Mouse (Mus musculus) left cerebral cortex, postnatal 10 days (tissue): ENCODE results near the gene Fem1b. TPM values are rescaled to one million over a fixed set of nuclear protein-coding genes. Genes with fewer than 3 reads are reported as not detected.
A peak's percentile ranks its signal among the peaks of the same experiment; 100 is the strongest.
"Not testable (repeated sequence)": the region's sequence is repeated elsewhere in the genome, so short reads cannot be mapped to it uniquely, and the experiment has no call there.

ENCODE experiments used
- DNase-seq, 2 experiments: peaks; one replicate each; pipeline ENCODE4 v3.0.0; 2021 to 2022; ENCODE audit warnings: low spot score in 2 of 2, mixed read lengths in 1 of 2; ENCODE audit errors: extremely low spot score in 1 of 2
- intact Hi-C: fragments of 180-260 bp; cut with DNase I; formaldehyde crosslinking; loops from one replicate; pipeline ENCODE4 v1.15.1; 2025
- total RNA-seq, 2 experiments: library from RNA; stranded (reverse); gene quantifications; 2 replicates each; pipeline ENCODE4 v1.2.3; 2021

The Fem1b gene
- total RNA-seq, result 100 to 1,000 TPM; 113 to 118 TPM

DNA sequence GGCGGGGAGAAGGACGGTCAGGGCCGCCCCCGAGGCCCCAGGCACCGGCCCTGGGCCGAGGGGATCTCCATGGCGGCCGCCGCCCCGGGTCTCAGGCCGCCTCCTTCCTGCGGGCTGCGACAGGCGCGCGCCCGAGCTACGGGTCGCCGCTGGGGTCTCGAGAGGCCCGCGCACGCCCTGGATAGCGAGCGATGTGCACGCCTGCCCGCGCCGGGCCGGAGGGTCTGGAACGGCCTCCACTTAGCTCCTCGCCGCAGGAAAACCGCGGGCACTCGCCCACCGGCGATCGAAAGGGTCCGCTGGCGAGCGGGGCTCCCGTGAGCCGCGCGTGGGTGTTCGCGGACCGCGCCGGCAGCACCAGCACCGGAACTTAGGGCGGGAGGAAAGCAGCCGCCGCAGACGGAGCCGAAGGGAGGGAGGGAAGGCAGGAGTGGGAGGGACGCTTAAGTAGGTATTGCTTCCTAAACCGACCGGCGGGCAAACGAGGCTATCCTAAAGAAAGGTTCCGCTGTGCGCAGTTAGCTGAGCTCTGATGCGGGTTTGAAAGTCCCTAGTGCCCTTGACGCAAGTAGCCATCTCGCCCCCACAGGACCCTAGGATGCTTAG is at the start of gene Fem1b:
Gene Fem1b (minus strand): TSS at position 419 of the 606 bp plus-strand sequence.
- intact Hi-C loops, result no loop called here
- peak; percentile 89 to 92 for DNase-seq

DNA sequence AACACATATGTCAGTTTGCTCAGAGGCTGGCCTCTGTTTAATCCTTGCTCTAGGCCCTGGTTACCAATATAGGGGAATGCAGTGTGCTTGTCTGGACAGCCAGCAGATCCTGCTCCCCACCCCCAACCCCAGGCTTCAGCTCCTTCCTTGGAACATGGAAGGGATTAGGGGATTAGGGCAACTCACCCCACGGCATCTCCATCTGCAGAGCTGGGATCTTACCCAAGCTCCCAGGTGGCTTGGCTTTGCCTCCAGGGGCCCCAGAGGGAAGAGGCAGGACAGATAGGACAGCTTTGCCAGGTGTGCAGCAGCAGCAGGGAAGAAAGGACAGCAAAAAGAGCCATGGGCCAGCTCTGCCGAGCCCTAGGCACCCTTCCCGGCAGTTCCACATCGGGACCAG is 49.1 kb upstream of the Fem1b start:
- intact Hi-C loops, result no loop called here
- no peak for DNase-seq

DNA sequence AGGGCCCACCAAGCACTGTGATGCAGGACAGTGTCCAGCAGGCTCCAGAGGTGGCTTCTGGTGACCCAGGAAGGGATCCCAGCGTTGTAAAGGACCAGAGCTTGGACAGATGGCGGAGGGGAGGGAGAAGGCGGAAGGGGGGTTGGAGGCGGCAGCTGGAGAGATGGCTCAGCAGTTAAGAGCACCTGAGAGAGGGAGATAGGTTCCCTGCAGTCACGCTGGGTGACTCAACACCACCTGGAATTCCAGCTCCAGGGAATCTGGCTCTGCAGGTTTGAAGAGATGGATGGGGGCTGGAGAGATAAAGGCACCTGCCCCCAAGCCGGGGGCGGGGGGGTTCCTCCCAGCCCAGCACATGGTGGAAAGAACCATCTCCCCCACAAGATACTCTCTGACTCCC is 48.4 kb upstream of the Fem1b start:
- intact Hi-C loops, DNase-seq: not testable (repeated sequence)

DNA sequence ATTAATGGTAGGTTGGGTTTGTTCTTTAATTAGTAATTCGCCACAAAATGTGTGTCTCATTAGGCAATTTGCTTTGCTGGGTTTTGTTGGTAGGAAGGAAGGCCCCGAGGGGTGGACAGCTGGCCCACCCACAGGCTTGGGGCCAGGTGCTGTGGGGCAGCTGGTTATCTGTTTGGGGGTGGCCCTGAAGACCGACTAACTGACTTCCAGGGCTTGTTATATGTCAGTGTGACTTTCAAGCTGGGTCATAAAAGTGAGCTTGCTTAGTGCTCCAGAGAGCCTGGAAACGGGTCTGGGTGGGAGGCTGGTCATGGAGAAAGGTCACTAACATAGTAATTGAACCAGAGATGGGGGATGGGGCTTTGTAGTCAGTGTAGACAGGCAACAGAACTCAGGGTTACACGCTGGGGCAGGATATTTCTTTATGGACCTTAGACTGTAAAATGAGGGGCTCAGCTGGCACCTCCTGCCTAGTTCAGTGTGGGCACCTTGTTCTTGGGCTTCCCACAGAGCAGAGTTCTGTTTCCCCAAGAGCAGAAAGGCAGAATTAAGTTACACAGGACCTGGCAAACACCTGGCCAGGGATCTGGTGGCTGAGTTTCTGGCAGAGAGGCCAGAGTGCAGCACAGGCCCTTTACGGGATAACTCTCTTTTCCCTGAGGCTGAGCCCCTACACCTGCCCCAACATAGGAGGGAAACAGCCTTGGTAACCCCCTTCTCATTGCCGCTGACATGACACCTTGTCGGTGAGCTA is 46.7 kb upstream of the Fem1b start:
- DNase-seq, result no peak
- intact Hi-C loops, result no loop called here

DNA sequence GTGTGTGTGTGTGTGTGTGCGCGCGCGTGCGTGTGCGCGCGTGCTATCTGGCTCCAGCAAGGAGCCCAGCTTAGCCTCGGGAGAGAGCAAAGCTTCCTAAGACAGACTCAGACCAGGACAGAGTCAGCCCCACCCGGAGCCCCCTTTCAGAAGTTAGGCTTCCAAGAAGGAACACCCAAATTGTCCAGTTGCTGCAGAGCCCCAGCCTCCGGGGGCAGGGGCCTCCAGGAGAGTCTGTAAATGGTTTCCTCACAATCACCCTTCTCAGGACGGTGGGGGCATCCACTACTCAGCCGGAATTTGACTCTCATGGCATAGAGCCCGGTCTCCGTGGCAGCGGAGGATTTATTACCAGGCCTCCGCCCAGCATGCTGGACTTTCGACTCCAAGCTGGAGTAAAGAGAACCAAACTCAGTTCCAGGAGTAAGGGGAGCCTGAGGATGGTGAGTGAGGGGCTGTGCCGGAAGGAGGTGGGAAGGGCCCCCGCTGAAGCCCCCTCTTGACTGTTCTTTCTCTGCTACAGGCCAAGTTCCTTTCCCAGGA is 46.1 kb upstream of the Fem1b start, which contains the start of gene Calml4:
Gene Calml4 (plus strand): TSS at position 362 of the 543 bp plus-strand sequence.
- peak in 1 of 2 experiments; percentile 74 for DNase-seq
- intact Hi-C loops, result no loop called here

DNA sequence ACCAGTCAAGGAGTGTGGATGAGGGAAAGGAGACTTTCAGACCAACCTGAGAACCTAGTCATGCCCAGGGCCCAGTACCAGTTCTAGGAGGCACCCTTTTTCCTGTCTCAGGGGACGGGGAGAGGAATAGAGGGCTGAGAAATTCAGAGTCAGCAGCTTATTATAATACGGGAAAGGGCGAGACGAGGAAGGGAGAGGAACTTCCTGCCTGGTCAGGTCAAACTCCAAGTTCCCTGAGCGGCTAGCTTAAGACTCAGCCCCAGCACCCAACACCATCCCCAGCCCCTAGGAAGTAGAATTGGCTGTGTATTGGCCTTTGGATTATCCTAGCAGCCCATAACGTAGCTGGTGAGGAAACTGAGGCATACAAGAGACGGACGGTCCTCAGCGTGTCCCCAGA is 45.5 kb upstream of the Fem1b start:
- intact Hi-C loops, result no loop called here
- no peak for DNase-seq

DNA sequence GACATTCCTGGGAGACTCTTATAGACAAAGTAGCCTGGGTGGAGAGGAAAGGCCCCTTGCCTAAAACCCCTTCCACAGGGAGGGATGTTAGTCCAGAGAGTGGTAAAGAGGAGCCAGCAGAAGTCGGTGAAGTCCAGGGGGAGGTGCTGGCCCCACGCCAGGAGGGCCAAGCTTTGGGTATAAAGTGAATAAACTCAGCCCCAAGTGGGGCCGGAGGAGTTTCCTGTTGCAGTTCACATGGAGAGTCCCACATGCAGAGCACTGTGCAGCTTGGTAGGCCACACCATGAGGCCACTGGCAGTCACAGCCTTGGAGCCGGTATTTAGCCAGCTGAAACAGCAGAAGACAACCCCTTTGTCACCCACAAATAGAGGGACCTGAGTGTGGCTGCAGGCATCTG is 42.7 kb upstream of the Fem1b start:
- DNase-seq, result peak in 1 of 2 experiments; percentile 55
- intact Hi-C loops, result no loop called here

DNA sequence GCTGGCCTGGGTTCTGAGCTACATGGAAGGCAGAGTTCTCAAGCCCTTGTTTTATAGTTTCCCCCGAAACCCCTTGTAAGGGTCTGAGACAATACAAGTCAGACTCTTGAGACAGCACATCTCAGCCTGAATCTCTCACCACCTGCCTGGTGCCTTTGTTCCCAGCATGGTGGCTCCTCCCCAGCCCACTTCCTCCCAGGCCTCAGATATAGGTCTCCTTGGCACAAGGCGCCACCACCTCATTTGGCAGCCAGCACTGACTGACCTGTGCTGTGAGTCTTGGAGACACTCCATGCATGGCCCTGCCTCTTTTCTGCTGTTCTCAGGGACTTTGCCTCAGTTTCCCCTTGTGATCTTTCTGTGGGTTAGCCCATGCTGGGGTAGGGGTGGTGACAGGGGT is 39.8 kb upstream of the Fem1b start:
- no peak for DNase-seq
- intact Hi-C loops, result no loop called here

DNA sequence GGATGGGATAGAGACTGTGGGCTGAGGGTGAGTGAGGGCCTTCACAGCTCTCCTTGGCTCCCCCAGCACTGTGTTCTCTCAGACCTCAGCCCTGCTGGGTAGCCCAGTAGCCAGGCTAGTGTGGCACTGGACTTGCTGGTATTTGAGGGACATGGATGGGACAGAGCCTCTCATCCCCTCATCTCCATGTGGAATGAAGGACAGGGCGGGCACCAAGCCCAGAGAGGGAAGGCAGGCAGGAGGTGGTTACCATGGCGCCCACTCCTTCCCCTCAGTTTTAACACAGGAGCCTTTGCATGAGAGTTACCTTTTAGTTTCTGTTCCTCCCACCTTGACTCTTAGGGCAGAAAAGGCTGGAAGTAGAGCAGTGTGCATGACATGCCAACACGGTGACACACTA is 36.9 kb upstream of the Fem1b start:
- DNase-seq, result peak in 1 of 2 experiments; percentile 37
- intact Hi-C loops, result loop anchor here (10.0 kb wide), 1 partner anchor 126 kb away; no protein-coding TSS in a partner anchor

DNA sequence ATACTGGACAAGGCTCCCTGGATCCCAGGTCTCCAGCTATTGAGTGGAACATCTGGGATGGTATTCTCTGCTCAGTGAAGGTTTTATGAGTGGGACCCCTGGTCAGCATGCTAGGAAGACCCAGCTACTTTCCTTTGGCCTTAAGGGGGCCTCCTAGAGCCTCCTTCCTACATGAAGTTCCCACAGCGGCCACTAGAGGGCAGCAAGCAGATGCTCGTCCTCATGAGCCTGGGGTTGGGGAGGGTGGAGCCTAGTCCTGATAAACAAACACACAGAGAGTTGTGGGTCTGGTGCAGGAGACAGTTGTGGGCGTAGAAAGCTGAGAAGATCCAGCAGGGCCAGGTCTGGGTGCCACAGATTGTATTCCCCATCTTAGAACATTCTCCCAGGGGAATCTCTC is 36.0 kb upstream of the Fem1b start:
- intact Hi-C loops, result loop anchor here (2.0 to 10.0 kb wide), 2 partner anchors 127 to 277 kb away; no protein-coding TSS in a partner anchor

DNA sequence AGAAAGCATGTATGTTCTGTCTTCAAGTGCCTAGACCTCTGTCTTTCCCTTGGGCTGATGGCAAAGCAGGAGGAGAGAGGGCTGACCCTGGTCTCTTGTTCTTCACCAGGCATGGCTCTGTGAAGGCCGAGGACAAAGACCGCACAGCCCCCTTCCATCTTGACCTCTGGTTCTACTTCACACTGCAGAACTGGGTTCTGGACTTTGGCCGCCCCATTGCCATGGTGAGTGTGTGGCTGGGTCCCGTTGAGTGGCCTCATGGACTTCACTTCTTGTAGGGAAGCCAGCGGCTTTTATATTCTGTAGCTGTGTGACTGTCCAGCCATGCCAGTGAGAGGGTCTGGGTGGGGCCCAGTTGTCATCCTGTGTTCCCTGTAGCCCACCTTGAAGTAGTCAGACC is 32.7 kb upstream of the Fem1b start:
- no peak for DNase-seq
- intact Hi-C loops, result loop anchor here (10.0 kb wide), 1 partner anchor 130 kb away; no protein-coding TSS in a partner anchor

More for the DNA sequence above, 36.0 kb upstream of the Fem1b start:
- peak; percentile 72 to 89 for DNase-seq

DNA sequence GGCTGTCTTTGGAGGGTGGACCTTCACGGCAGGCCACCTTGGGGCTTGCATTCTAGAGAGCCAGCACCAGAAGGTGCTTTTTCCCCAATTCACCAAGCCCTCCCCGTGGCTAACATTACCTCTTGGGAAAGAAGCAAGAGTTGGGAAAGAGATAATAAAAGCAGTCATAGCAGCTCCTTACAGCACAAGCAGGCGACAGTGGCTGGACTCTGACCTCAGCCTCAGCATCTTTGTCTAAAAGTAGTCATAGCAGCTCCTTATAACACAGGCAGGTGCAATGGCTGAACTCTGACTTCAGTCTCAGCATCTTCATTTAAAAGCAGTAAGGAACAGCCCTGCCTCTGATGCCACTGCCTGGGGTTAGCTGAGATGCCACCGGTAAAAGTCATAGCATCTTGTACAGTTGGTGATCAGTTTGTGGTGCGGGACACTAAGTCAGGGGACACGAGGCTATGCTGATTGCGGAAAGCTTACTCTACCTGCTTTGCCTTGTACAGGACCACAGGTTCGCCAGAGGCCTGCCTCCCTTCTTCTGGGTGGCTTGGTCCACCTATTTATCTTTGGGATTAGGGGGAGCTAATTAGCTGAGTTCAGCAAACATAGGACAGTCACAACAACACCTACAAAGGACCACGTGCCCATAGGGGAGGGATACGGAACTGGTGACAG is 31.8 kb upstream of the Fem1b start:
- intact Hi-C loops, result loop anchor here (10.0 kb wide), 1 partner anchor 131 kb away; no protein-coding TSS in a partner anchor
- DNase-seq, result no peak

DNA sequence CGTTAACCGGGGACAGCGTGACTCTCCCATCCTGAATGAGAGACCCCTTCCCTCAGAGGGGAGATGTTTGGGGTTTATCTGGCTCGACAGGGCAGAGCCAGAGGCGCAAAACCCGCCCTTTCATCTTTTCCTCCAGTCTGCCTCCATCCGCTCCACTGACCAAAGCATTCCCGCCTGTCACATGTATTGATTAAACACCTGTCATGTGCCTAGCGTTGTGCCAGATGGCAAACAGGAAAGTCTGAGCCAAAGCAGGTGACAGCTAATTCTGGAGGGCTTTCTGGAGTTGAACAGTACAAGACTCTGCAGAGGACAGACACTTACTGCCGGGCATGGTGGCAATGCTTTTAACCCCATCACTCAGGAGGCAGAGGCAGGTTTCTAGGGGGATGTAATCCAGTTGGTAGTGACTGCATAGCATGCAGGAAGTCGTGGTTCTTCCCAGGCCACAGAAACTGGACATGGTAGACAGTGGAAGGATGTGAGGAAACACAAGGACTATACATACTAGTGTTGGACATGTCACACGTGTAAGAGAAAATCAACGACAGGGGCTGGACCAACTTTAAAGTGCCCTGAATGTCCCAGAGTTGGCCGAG is 27.5 kb upstream of the Fem1b start:
- intact Hi-C loops, result no loop called here
- DNase-seq, result no peak

DNA sequence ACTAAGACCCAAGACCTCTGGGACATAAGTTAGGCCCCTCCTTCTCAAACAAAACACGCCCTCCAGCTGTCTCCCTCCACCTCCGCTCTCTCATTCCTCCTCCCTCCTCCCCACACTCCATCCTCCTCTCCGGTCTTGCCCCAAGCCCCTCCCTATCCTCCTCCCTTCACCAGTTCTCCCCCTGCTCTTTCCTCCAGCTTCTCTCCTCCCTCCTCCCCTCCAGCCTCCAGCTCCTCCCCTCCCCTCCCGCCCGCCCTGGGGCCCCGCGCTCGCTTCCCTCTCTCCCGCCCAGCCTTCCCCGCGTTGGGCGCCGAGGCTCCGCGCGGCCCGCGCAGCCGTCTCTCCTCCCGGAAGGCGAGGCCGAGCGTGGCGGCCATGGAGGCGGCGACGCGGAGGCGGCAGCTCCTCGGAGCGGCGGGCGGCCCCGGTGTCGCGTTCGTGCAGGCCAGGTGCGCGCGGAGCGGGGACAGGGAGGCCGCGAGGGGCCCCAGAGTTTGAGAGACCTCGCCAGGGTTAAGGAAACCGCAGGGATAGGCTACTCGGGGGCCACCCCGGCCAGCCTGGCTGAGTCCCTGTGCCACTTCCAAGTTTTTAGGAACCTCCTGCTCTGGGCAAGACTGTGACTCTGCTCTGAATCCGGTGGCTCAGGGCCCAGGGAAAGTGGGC is 26.9 kb upstream of the Fem1b start, which contains the start of gene Cln6:
Gene Cln6 (plus strand): TSS at position 280 of the 666 bp plus-strand sequence.
- DNase-seq, result peak; percentile 40 to 76
- intact Hi-C loops, result no loop called here

DNA sequence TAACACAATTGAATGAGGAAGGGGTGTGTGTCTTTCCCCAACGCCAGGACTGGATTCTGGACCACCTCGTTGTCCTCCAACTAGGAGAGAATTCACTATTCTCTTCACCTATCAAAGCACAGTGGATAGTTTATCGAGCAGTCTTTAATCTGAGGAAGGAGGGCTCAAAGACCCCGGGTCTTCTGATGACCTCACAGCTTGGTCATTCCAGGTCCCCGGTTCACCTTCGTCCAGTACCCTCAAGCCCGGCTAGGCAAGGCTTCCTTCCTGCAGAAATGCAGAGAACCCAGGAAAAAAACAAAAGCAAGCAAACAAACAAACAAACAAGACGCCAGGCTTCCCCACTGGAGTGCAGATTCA is 26.4 kb upstream of the Fem1b start:
- DNase-seq, result no peak
- intact Hi-C loops, result no loop called here

DNA sequence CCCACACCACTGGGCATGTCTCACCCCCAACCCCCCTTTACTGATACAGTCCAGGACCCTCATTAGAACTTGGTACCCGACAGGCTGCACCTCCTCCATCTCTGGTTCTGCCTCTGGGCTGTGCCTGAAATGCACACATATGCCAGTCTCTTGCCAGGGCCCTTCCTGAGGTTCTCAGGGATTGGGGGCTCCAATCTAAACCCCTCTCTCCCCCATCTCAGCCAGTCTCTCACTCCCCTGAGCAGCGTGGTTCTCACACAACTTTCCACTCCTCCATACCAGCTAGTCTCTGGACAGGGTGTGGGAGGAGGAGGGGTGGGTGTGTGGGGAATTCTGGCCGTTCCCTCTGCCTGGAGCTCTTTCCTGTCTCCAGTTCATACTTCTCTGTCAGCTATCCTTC is 25.9 kb upstream of the Fem1b start:
- intact Hi-C loops, result no loop called here
- no peak for DNase-seq

DNA sequence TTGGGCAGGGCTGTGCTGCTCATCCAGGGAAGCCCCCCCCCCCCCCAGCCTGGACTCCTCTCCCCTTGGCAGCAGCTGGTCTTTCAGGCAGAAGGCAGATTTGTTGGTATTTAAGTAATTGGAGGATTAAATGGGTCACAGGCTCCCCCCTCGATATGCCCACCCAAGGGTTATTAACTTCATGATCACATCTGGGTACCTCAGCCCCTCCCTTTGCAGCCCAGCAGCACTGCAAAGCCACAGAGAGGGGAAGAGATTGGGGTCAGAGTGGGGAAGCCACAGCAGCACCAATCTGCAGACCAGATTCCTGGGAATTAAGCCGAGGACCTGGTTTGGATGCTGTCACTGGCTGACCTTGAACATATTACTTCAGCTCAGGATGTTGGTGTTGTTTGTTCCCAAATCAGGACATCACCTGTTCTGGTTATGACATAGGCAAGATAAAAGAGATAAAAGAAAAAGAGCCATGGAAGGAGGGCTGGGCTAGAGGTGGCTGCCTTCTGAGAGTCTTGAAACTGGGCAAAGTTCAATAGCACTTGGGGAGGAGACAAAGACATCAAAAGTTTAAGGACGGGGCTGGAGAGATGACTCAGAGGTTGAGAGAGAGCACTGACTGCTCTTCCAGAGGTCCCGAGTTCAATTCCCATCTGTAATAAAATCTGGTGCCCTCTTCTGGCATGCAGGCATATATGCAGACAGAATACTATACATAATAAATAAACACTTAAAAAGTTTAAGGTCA is 24.1 kb upstream of the Fem1b start:
- intact Hi-C loops, result no loop called here
- DNase-seq, result no peak

DNA sequence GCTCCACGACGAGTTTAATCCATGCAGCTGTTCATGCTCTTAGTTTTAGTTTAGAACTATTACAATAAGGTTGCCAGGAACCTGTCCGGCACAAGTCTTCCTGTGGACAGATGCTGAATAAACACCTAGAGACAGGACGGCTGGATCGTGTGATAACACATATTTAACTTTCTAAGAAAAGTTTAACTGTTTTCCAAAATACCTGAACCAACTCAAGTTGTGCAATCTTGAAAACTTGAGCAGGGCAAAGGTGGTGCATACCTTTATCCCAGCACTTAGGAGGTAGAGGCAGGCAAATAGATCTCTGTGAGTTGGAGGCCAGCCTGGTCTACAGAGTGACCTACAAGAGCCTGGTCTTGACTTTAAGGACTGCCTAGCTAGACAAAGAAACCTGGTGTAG is 23.2 kb upstream of the Fem1b start:
- intact Hi-C loops, result no loop called here

More for the DNA sequence above, 23.2 kb upstream of the Fem1b start:
- no peak for DNase-seq
